Mouse (Mus musculus): ENCODE data around the gene Cul9. TPM values are rescaled to one million over a fixed set of nuclear protein-coding genes. Genes with fewer than 3 reads are reported as not detected.

The Cul9 gene
- total and polyA plus RNA-seq, 3 experiments, result 20.0 to 42.3 (median 23.1) TPM

GRCm38 (mm10) chr17:46553469-46553868 is 7.3 kb upstream of the Cul9 start:
- DNase-seq, result no peak

- peak; percentile 94 for DNase-seq
These were observed 6.7 kb upstream of the Cul9 start for GRCm38 (mm10) chr17:46552841-46553423.

- no peak for DNase-seq
These were observed 6.0 kb upstream of the Cul9 start for GRCm38 (mm10) chr17:46552151-46552550.

GRCm38 (mm10) chr17:46551369-46551768 is 5.2 kb upstream of the Cul9 start:
- DNase-seq, result no peak

- DNase-seq, result no peak
These were observed 4.7 kb upstream of the Cul9 start for GRCm38 (mm10) chr17:46550904-46551303.

GRCm38 (mm10) chr17:46549642-46550041 is 3.5 kb upstream of the Cul9 start:
- no peak for DNase-seq

- no peak for DNase-seq
These were observed 3.0 kb upstream of the Cul9 start for GRCm38 (mm10) chr17:46549193-46549592.

GRCm38 (mm10) chr17:46548741-46549140 is 2.6 kb upstream of the Cul9 start:
- DNase-seq, result no peak

- no peak for DNase-seq
These were observed 1.7 kb upstream of the Cul9 start for GRCm38 (mm10) chr17:46547923-46548322.

- DNase-seq, result no peak
These were observed 807 bp upstream of the Cul9 start for GRCm38 (mm10) chr17:46546995-46547394.

GRCm38 (mm10) chr17:46546591-46546990 is 403 bp upstream of the Cul9 start:
- no peak for DNase-seq

- no peak for DNase-seq
These were observed 2.5 kb downstream of the Cul9 start for GRCm38 (mm10) chr17:46543661-46544060.

- peak; percentile 65 for DNase-seq
These were observed 20.4 kb downstream of the Cul9 start for GRCm38 (mm10) chr17:46525579-46526307.

GRCm38 (mm10) chr17:46525065-46525464 is 21.1 kb downstream of the Cul9 start:
- DNase-seq, result no peak

- no peak for DNase-seq
These were observed 24.1 kb downstream of the Cul9 start for GRCm38 (mm10) chr17:46521963-46522668.

GRCm38 (mm10) chr17:46521174-46521573 is 25.0 kb downstream of the Cul9 start:
- no peak for DNase-seq

GRCm38 (mm10) chr17:46520385-46520979 is 25.7 kb downstream of the Cul9 start:
- DNase-seq, result no peak

- no peak for DNase-seq
These were observed 26.2 kb downstream of the Cul9 start for GRCm38 (mm10) chr17:46519971-46520370.

- DNase-seq, result no peak
These were observed 32.9 kb downstream of the Cul9 start for GRCm38 (mm10) chr17:46513329-46513728.

- DNase-seq, result no peak
These were observed 35.0 kb downstream of the Cul9 start for GRCm38 (mm10) chr17:46511059-46511710.

GRCm38 (mm10) chr17:46505617-46506016 is 40.6 kb downstream of the Cul9 start:
- peak; percentile 36 for DNase-seq
